Mouse (Mus musculus) ES-E14 (cell line): ENCODE results near the gene Tmem160.

Experiments used
- CHD2 ChIP-seq: IDR thresholded peaks from 2 replicates; pipeline ENCODE4 v1.6.1; 2014; ENCODE audit warnings: mild to moderate bottlenecking, low read depth, low read length, inconsistent platforms
- HCFC1 ChIP-seq: IDR thresholded peaks from 2 replicates; pipeline ENCODE4 v1.6.1; 2012; ENCODE audit warnings: low read length, inconsistent platforms, borderline replicate concordance; ENCODE audit not compliant: insufficient read depth
- ZNF384 ChIP-seq: IDR thresholded peaks from 2 replicates; pipeline ENCODE4 v1.6.1; 2012; ENCODE audit warnings: low read depth, low read length, inconsistent platforms

DNA sequence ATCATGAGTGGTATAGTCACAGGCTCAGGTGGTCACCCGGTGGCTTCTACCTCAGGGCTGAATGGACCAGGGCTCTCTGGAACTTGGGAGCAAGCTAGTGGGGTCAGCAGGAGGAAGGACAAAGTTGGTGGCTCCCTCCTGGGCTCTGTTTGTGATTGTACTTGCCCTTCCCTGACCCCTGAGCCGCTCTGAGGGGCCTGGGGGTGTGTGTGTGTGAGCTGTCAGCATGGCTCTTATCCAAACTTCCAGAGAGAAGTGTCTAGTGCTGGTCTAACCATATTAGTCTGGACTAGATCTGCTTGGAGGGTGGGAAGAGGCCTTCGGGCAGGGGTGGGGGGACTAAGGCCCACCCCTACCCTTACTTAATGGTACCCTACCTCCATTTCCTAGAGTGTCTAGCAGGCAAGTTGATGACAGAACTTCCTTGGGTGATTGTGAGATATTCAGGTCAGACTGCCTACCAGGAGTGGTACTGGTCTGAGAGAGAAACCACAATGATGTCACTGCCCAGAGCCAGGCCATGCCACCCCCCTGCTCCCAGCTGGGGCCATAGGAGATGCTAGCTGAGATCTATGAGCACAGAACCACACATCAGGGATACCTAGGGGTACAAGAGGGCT lies 19.1 kb upstream of the Tmem160 start:
- no peak for TF ChIP-seq CHD2
- no peak for TF ChIP-seq HCFC1
- TF ChIP-seq ZNF384: no peak
